Mouse (Mus musculus) bone marrow, adult 2 months (tissue): ENCODE results near the gene Sptssa. TPM values are rescaled to one million over a fixed set of nuclear protein-coding genes. Genes with fewer than 3 reads are reported as not detected.

ENCODE experiments used
- H3K27ac ChIP-seq: fragments of 200-500 bp; 2 replicates; pipeline ENCODE4 v1.5.1; 2012; ENCODE audit warnings: low read depth, mild to moderate bottlenecking, control low read depth, inconsistent platforms, low read length; ENCODE audit not compliant: control insufficient read depth, poor library complexity, insufficient read depth
- H3K4me1 ChIP-seq: fragments of 200-500 bp; 2 replicates; pipeline ENCODE4 v1.6.1; 2011; ENCODE audit warnings: low read length; ENCODE audit not compliant: control insufficient read depth, insufficient read depth
- H3K4me3 ChIP-seq: fragments of 200-500 bp; replicated peaks from 2 replicates; pipeline ENCODE3; 2011; ENCODE audit warnings: mild to moderate bottlenecking, low read depth, low read length, control low read depth; ENCODE audit not compliant: control insufficient read depth
- CTCF ChIP-seq: fragments of 200-500 bp; IDR thresholded peaks from 2 replicates; pipeline ENCODE4 v1.5.1; 2011; ENCODE audit warnings: low read length, control low read depth; ENCODE audit not compliant: control insufficient read depth, insufficient read depth
- POLR2A ChIP-seq: fragments of 200-500 bp; IDR thresholded peaks from 2 replicates; pipeline ENCODE4 v1.6.1; 2011; ENCODE audit warnings: low read depth, mild to moderate bottlenecking, control low read depth, low read length, borderline replicate concordance; ENCODE audit not compliant: control insufficient read depth
- WGBS: fragments of 180-500 bp; shearing (Covaris S2); methylation state at CpG from one replicate; pipeline ENCODE4 v1.1.7; 2018; 5-methylcytosine and 5-hydroxymethylcytosine counted together
- polyA plus RNA-seq: library from polyadenylated mRNA; stranded (reverse); fragments of >200 nt; gene quantifications from 2 replicates; pipeline ENCODE4 v1.2.4, GENCODE M21; 2011; ENCODE audit warnings: low replicate concordance; ENCODE audit not compliant: missing spikeins, insufficient read depth, insufficient read length

Gene Sptssa
- polyA plus RNA-seq, 1 experiment = 28.0 TPM

DNA sequence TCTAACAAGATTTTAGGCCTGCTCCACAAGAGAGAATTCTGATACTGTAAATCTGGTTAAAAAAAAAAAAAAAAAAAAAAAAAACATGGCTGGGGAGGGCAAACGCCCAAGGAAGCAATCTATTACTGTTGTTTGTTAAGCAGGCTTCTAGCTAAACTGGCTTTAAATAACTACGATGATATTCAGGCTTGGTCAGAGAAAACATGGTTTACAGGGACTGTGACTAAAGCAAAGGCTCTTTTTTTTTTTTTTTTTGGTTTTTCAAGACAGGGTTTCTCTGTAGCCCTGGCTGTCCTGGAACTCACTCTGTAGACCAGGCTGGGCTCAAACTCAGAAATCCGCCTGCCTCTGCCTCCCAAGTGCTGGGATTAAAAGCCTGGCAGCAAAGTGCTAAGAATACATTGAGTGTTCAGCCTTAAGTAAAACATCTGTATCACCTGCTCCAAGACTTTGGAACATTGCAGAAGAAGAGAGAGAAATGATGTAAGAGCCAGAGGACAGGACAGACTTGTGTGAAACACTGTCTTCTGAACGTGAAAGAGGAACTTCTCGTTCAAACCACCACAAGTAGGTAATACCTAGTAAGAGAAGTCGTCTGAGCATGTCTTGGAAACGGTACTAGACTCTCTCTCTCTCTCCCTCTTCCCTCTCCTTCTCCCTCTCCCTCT lies 2.2 kb upstream of the Sptssa start:
- Histone ChIP-seq H3K4me3 (no peak overlapping the region), H3K4me1 (peaks cover 4% of the 10 kb centered on the region; the same call in 1 of the 2 replicates), H3K27ac (no peak overlapping the region)
- WGBS = 28% methylated on average over 7 of the region's 7 CpGs
- TF ChIP-seq CTCF (no peak), POLR2A (no peak)

DNA sequence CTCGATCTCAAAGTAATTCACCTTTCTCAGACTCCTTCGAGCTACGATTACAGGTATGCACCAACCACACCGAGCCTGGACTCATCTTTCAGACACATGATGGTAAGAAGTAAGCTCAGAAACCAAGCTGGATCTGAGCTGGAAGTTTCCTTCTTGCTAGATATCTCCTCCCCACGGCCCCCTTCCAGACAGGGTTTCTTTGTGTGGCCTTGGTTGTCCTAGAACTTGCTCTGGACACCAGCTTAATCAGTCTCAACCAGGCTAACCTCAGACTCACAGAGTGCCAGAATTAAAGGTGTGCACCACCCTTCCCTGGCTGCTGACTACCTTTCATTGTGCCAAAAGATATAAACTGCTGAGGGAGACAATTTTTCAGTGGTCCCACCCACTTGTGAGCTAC lies 1.6 kb upstream of the Sptssa start:
- 80% methylated on average over 5 of the region's 5 CpGs for WGBS
- TF ChIP-seq POLR2A = no peak
- no peak for TF ChIP-seq CTCF
- Histone ChIP-seq H3K27ac (no peak overlapping the region), H3K4me3 (no peak overlapping the region), H3K4me1 (peaks cover 4% of the 10 kb centered on the region; the same call in 1 of the 2 replicates)

DNA sequence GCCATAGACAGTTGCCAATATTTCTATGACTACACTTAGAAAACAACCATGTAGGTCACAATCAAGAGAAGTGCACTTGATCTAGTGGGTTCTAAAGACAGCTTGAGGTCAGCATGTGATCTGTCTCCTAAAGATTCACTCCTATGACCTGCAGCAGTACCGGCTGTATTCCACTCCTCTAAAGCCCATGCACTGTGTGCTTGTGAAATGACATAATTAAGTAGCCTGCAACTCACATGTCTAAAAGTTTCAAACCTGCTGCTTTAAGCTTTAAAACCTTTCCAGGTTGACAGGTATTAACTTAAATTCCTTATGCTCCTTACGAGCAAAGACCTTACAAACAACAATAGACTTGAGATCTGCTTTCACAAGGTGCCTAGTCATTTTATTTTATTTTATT lies 853 bp upstream of the Sptssa start:
- 67% methylated on average over 2 of the region's 2 CpGs for whole genome bisulfite sequencing

DNA sequence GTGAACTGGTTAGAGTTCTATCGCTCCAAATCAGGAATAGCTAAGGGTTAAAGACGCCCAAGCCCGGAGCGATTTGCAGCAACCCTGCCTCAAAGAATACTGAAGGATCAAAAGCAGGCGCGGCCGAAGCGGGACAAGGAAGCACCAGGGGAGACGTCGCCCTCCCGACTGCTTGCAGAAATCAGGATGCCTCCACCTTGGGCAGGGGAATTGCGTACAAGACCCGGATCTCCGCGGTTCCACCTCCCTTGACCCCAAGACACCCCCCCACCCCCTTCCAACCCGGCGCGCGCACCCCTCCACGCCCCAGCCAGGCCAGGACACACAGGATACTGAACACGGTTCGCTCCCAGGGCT lies 356 bp downstream of the Sptssa start:
- no peak for TF ChIP-seq CTCF
- no peak for TF ChIP-seq POLR2A
- WGBS = under 1% methylated on average over 22 of the region's 22 CpGs
- Histone ChIP-seq H3K4me3 (peak overlapping the region; percentile 91), H3K4me1 (peaks cover 5% of the 10 kb centered on the region; the same call in 1 of the 2 replicates), H3K27ac (peak overlapping the region; percentile 60)

More for the DNA sequence above, 853 bp upstream of the Sptssa start:
- TF ChIP-seq CTCF (no peak), POLR2A (no peak)
- Histone ChIP-seq H3K4me3 (no peak overlapping the region), H3K27ac (no peak overlapping the region), H3K4me1 (peaks cover 4% of the 10 kb centered on the region; the same call in 1 of the 2 replicates)

DNA sequence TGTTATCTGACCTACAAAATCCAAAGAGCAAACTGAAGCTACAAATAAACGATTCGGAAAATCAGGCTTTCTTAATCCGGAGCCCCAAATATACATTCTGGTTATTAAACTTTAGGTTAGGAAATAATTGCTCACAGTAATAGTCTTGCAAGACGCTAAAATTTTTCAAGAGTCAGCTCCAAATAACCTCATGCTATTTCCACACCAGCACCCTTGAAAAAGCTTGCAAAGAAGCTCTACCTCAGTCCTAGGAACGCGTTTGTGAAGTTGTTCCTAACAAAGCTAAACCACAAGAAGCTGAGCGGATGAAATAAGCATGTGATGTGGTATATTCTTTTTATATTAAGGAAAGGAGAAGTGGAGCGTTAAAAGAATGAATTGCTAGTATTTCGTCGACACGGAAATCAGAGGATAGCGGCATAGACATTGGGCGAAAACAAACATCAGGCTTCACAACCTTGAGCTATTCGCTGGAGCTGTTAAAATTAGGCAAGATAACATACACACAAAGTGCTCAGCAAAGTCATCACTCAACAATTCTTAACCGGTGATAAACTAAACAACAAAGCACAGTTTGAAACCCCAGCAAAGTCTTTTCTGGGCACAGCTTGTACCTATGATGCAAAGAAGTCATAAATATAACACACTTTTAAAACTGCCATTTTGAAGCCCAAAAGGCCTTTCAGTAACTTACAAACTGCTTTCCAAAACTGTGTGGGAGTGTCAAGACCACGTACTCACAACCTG lies 908 bp downstream of the Sptssa start:
- TF ChIP-seq POLR2A (no peak), CTCF (no peak)
- 7% methylated on average over 16 of the region's 16 CpGs for WGBS
- Histone ChIP-seq H3K4me1 (peaks cover 5% of the 10 kb centered on the region; the same call in 1 of the 2 replicates), H3K27ac (peak overlapping the region; percentile 60), H3K4me3 (peak overlapping the region; percentile 91)

DNA sequence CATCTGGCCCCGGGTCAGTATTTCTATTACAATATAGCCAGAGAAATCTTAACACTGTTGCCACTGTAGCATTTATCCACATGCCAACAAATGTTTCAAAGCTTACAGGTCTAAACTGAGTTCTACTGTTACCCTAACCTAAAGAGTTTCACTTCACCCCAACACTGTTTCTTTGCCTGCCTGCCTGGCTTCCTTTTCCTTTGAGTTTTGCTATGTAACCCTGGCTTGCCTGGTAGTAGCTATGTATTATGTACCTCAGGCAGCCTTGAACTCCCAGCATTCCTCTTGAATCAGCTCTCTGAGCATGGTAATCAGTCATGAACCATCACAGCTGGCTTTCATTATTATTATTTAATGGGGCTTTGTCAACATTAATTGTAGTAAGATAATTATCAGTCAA lies 1.6 kb downstream of the Sptssa start:
- Histone ChIP-seq H3K27ac (no peak overlapping the region), H3K4me3 (no peak overlapping the region)

DNA sequence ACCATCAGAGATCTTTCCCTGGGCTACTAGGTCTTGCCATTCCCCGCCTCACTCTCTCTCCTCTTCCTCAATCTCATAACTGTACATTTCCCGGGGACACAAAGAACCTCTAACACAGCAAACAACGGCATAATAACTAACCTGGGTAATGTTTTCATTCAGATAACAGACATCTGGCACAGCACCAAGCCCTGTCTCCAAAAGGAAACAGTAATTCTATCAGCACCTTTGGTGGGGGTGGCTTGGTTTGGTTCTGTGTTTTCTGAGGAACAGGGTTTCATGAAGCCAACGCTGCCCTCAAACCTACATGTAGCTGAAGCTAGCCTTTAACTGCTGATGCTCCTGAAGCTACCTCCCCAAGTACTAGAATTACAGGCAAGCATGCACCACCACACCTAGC lies 2.2 kb downstream of the Sptssa start:
- Histone ChIP-seq H3K27ac (no peak overlapping the region), H3K4me3 (peak overlapping the region; percentile 13), H3K4me1 (peaks cover 5% of the 10 kb centered on the region; the same call in 1 of the 2 replicates)
- no peak for TF ChIP-seq CTCF
- TF ChIP-seq POLR2A = no peak
- WGBS = 23% methylated on average over 4 of the region's 4 CpGs

More for the DNA sequence above, 1.6 kb downstream of the Sptssa start:
- peaks cover 5% of the 10 kb centered on the region; the same call in 1 of the 2 replicates for H3K4me1 ChIP-seq
- TF ChIP-seq CTCF (no peak), POLR2A (no peak)
- WGBS = 11% methylated on average over 1 of the region's 1 CpGs

DNA sequence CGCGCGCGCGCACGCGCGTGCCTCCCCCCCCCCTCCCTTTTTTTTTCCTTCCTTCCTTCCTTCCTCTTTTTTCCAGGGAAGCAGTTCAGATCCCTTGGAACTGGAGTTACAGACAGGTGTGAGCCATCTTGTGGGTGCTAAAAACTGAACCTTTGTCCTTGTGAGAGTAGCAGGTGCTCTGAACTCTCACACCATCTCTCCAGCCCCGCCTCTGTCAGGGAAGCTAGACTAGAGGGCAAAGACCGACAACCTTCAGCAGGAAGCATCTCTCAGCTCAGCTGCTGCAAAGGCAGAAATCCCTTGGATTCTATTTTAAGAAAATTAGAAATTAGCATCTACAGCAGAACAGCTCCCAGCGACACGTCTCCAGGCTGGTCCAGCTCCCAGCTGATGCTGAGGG lies 4.0 kb downstream of the Sptssa start:
- 19% methylated on average over 12 of the region's 12 CpGs for WGBS
- H3K4me1 ChIP-seq = peaks cover 5% of the 10 kb centered on the region; the same call in 1 of the 2 replicates
- no peak overlapping the region for H3K27ac ChIP-seq
- no peak for TF ChIP-seq CTCF
- no peak for TF ChIP-seq POLR2A
- no peak overlapping the region for H3K4me3 ChIP-seq

DNA sequence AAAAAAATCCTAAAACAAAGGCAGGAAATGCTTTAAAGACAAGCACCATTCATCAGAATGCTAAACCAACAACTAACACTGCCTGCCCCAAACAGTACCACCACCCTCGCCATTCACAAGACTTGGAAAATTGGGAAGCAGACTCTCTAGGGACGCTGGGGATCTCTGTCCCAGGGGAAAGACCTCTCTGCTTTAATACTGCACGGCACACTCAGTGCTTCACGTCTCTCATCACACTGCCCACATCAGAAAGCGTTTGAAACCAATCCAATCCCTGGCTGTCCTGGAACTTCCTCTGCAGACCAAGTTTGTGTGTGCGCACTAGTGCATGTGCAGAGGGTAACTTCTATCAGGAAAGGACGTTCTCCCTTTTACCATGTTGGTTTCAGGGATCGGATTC lies 4.6 kb downstream of the Sptssa start:
- Histone ChIP-seq H3K27ac (no peak overlapping the region), H3K4me1 (peaks cover 3% of the 10 kb centered on the region; the same call in 1 of the 2 replicates), H3K4me3 (no peak overlapping the region)
- TF ChIP-seq POLR2A (no peak), CTCF (no peak)
- WGBS = 21% methylated on average over 8 of the region's 8 CpGs
